Mouse (Mus musculus): Measurements from ENCODE around the gene Zmpste24. TPM values are rescaled to one million over a fixed set of nuclear protein-coding genes. Genes with fewer than 3 reads are reported as not detected.
"Not testable (repeated sequence)": the region's sequence is repeated elsewhere in the genome, so short reads cannot be mapped to it uniquely, and the experiment has no call there.

Gene Zmpste24
- polyA plus RNA-seq, 1 experiment = 17.6 TPM

DNA sequence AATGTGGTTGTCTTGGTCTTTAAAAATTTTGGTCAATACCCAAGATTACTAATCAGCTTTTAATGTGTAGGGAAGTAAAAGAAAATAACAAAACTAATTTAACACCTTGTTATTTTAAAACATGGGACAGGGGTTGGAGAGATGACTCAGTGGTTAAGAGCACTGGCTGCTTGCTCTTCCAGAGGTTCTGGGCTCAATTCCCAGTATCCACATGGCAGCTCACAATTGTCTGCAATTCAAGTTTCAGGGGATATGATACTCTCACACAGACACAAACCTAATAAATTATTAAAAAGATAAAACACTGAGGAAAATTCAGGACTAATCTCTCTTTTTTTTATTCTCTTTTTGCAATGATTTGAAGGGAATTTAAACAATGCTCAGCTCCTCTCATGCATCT is 13.5 kb downstream of the Zmpste24 start:
- Histone ChIP-seq H3K4me2 (ENCODE audit: low read depth) (no peak overlapping the region), H3K4me3 (no peak overlapping the region), H3K27me3 (ENCODE audit: control insufficient read depth, insufficient read depth, insufficient read length) (no peaks in the 10 kb centered on the region), H3K36me3 (ENCODE audit: control insufficient read depth, insufficient read depth) (peaks cover 41% of the 10 kb centered on the region), H3ac (ENCODE audit: control insufficient read depth, insufficient read length) (no peak overlapping the region), H3K79me2 (ENCODE audit: control insufficient read depth, insufficient read depth) (no peaks in the 10 kb centered on the region)
- TF ChIP-seq E2F4 (IDR thresholded peaks at IDR 0.05; ENCODE audit: insufficient read depth) (no peak), SRF (IDR thresholded peaks at IDR 0.05; ENCODE audit: control insufficient read depth, insufficient read length, low read depth) (no peak), POLR2A (IDR thresholded peaks at IDR 0.05; ENCODE audit: insufficient read length, low read depth) (no peak)

GRCm38 (mm10) chr4:121080395-121080794 is 17.6 kb downstream of the Zmpste24 start:
- Histone ChIP-seq H3K36me3 (ENCODE audit: control insufficient read depth, insufficient read depth) (peaks cover 32% of the 10 kb centered on the region), H3ac (ENCODE audit: control insufficient read depth, insufficient read length) (no peak overlapping the region), H3K4me3 (no peak overlapping the region), H3K27me3 (ENCODE audit: control insufficient read depth, insufficient read depth, insufficient read length) (no peaks in the 10 kb centered on the region), H3K79me2 (ENCODE audit: control insufficient read depth, insufficient read depth) (no peaks in the 10 kb centered on the region), H3K4me2 (ENCODE audit: low read depth) (no peak overlapping the region)
- no peak for TF ChIP-seq MYOG (IDR thresholded peaks at IDR 0.05; ENCODE audit: control insufficient read depth in 1 of 3, insufficient read depth in 1 of 3, insufficient read length in 2 of 3, low read depth in 2 of 3)
- TF ChIP-seq E2F4 (IDR thresholded peaks at IDR 0.05; ENCODE audit: insufficient read depth) = no peak
- no peak for TF ChIP-seq MYOD1 (IDR thresholded peaks at IDR 0.05; ENCODE audit: control insufficient read depth in 1 of 3, insufficient read length in 2 of 3, low read depth in 2 of 3)
- no peak for TF ChIP-seq CEBPB (IDR thresholded peaks at IDR 0.05; ENCODE audit: insufficient read depth, poor library complexity, severe bottlenecking)
- no peak for TF ChIP-seq SRF (IDR thresholded peaks at IDR 0.05; ENCODE audit: control insufficient read depth, insufficient read length, low read depth)
- no peak for TF ChIP-seq TCF3 (IDR thresholded peaks at IDR 0.05; ENCODE audit: insufficient read length, low read depth)
- no peak for TF ChIP-seq TCF12 (IDR thresholded peaks at IDR 0.05; ENCODE audit: insufficient read depth, poor library complexity, severe bottlenecking)
- TF ChIP-seq POLR2AphosphoS2 (IDR thresholded peaks at IDR 0.05; ENCODE audit: insufficient read length, low read depth) = no peak
- TF ChIP-seq MAX (IDR thresholded peaks at IDR 0.05; ENCODE audit: low read depth) = no peak
- no peak for TF ChIP-seq USF1 (IDR thresholded peaks at IDR 0.05; ENCODE audit: low read depth)
- no peak for TF ChIP-seq POLR2A (IDR thresholded peaks at IDR 0.05; ENCODE audit: insufficient read length, low read depth)
- TF ChIP-seq REST (IDR thresholded peaks at IDR 0.05; ENCODE audit: insufficient read depth, insufficient read length) = no peak

- Histone ChIP-seq H3K4me2 (ENCODE audit: low read depth) (no peak overlapping the region), H3K79me2 (ENCODE audit: control insufficient read depth, insufficient read depth) (no peaks in the 10 kb centered on the region), H3K4me3 (no peak overlapping the region), H3K27me3 (ENCODE audit: control insufficient read depth, insufficient read depth, insufficient read length) (no peaks in the 10 kb centered on the region), H3ac (ENCODE audit: control insufficient read depth, insufficient read length) (no peak overlapping the region), H3K36me3 (ENCODE audit: control insufficient read depth, insufficient read depth) (peaks cover 27% of the 10 kb centered on the region)
- TF ChIP-seq SRF (IDR thresholded peaks at IDR 0.05; ENCODE audit: control insufficient read depth, insufficient read length, low read depth) = no peak
Measured at GRCm38 (mm10) chr4:121077915-121078646, 20.0 kb downstream of the Zmpste24 start.

GRCm38 (mm10) chr4:121074250-121074649 is 23.8 kb downstream of the Zmpste24 start:
- Histone ChIP-seq H3K79me2 (ENCODE audit: control insufficient read depth, insufficient read depth) (no peaks in the 10 kb centered on the region), H3K36me3 (ENCODE audit: control insufficient read depth, insufficient read depth) (peaks cover 14% of the 10 kb centered on the region), H3ac (ENCODE audit: control insufficient read depth, insufficient read length) (no peak overlapping the region), H3K4me2 (ENCODE audit: low read depth) (no peak overlapping the region), H3K27me3 (ENCODE audit: control insufficient read depth, insufficient read depth, insufficient read length) (no peaks in the 10 kb centered on the region), H3K4me3 (no peak overlapping the region)
- TF ChIP-seq TCF12 (IDR thresholded peaks at IDR 0.05; ENCODE audit: insufficient read depth, poor library complexity, severe bottlenecking) (no peak), POLR2A (IDR thresholded peaks at IDR 0.05; ENCODE audit: insufficient read length, low read depth) (no peak), MYOG (IDR thresholded peaks at IDR 0.05; ENCODE audit: control insufficient read depth in 1 of 3, insufficient read depth in 1 of 3, insufficient read length in 2 of 3, low read depth in 2 of 3) (no peak), MYOD1 (IDR thresholded peaks at IDR 0.05; ENCODE audit: control insufficient read depth in 1 of 3, insufficient read length in 2 of 3, low read depth in 2 of 3) (no peak), SRF (IDR thresholded peaks at IDR 0.05; ENCODE audit: control insufficient read depth, insufficient read length, low read depth) (no peak), USF1 (IDR thresholded peaks at IDR 0.05; ENCODE audit: low read depth) (no peak), TCF3 (IDR thresholded peaks at IDR 0.05; ENCODE audit: insufficient read length, low read depth) (no peak), MAX (IDR thresholded peaks at IDR 0.05; ENCODE audit: low read depth) (no peak), CEBPB (IDR thresholded peaks at IDR 0.05; ENCODE audit: insufficient read depth, poor library complexity, severe bottlenecking) (no peak), E2F4 (IDR thresholded peaks at IDR 0.05; ENCODE audit: insufficient read depth) (no peak)

DNA sequence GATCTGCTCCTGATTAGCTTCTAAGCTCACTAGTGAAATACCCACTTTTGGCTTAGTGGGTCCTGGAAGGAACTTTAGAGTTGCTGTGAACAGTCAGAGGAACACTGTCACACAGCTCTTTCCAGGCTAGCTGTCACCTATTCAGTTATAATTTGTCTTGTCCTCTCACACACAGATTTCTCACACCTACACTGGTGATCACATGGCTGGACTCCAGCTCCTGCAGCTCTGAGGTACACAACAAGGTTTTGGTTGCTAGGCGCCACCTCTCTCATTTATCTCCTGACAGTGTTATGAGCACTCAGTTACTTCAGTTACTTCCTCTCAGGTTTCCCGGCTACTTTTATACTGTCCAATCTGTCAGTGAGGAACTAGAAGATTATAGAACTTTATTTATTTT is 32.7 kb downstream of the Zmpste24 start:
- H3K4me3 ChIP-seq = no peak overlapping the region
- TF ChIP-seq MAX (IDR thresholded peaks at IDR 0.05; ENCODE audit: low read depth) (no peak), REST (IDR thresholded peaks at IDR 0.05; ENCODE audit: insufficient read depth, insufficient read length) (no peak), SRF (IDR thresholded peaks at IDR 0.05; ENCODE audit: control insufficient read depth, insufficient read length, low read depth) (no peak), MYOD1 (IDR thresholded peaks at IDR 0.05; ENCODE audit: control insufficient read depth in 1 of 3, insufficient read length in 2 of 3, low read depth in 2 of 3) (no peak), POLR2AphosphoS2 (IDR thresholded peaks at IDR 0.05; ENCODE audit: insufficient read length, low read depth) (no peak), POLR2A (IDR thresholded peaks at IDR 0.05; ENCODE audit: insufficient read length, low read depth) (no peak), USF1 (IDR thresholded peaks at IDR 0.05; ENCODE audit: low read depth) (no peak), MYOG (IDR thresholded peaks at IDR 0.05; ENCODE audit: control insufficient read depth in 1 of 3, insufficient read depth in 1 of 3, insufficient read length in 2 of 3, low read depth in 2 of 3) (no peak), TCF12 (IDR thresholded peaks at IDR 0.05; ENCODE audit: insufficient read depth, poor library complexity, severe bottlenecking) (no peak), TCF3 (IDR thresholded peaks at IDR 0.05; ENCODE audit: insufficient read length, low read depth) (no peak), CEBPB (IDR thresholded peaks at IDR 0.05; ENCODE audit: insufficient read depth, poor library complexity, severe bottlenecking) (no peak), E2F4 (IDR thresholded peaks at IDR 0.05; ENCODE audit: insufficient read depth) (no peak)
- H3ac ChIP-seq (ENCODE audit: control insufficient read depth, insufficient read length) = no peak overlapping the region
- no peaks in the 10 kb centered on the region for H3K79me2 ChIP-seq (ENCODE audit: control insufficient read depth, insufficient read depth)
- peaks cover 27% of the 10 kb centered on the region for H3K36me3 ChIP-seq (ENCODE audit: control insufficient read depth, insufficient read depth)
- no peaks in the 10 kb centered on the region for H3K27me3 ChIP-seq (ENCODE audit: control insufficient read depth, insufficient read depth, insufficient read length)
- H3K4me2 ChIP-seq (ENCODE audit: low read depth) = no peak overlapping the region

- not testable (repeated sequence) for H3K27me3 ChIP-seq (ENCODE audit: control insufficient read depth, insufficient read depth, insufficient read length); H3ac ChIP-seq (ENCODE audit: control insufficient read depth, insufficient read length); H3K36me3 ChIP-seq (ENCODE audit: control insufficient read depth, insufficient read depth); H3K4me3 ChIP-seq; H3K4me2 ChIP-seq (ENCODE audit: low read depth); H3K79me2 ChIP-seq (ENCODE audit: control insufficient read depth, insufficient read depth)
Measured at GRCm38 (mm10) chr4:121059218-121059617, 38.8 kb downstream of the Zmpste24 start.
